Mouse (Mus musculus) cerebellum, postnatal 4 days (tissue): ENCODE measurements at regions not wholly inside any gene's neighbourhood (a gene's known extent, or its start where the extent isn't known, plus 50 kb on each side); places are given as distances from the start of the nearest gene placed in this dataset.
"Not testable (repeated sequence)": the region's sequence is repeated elsewhere in the genome, so short reads cannot be mapped to it uniquely, and the experiment has no call there.

Source experiments
- DNase-seq, 2 experiments: peaks; one replicate each; pipeline ENCODE4 v3.0.0; 2022; ENCODE audit warnings: low spot score in 2 of 2, mixed read lengths in 1 of 2

DNA sequence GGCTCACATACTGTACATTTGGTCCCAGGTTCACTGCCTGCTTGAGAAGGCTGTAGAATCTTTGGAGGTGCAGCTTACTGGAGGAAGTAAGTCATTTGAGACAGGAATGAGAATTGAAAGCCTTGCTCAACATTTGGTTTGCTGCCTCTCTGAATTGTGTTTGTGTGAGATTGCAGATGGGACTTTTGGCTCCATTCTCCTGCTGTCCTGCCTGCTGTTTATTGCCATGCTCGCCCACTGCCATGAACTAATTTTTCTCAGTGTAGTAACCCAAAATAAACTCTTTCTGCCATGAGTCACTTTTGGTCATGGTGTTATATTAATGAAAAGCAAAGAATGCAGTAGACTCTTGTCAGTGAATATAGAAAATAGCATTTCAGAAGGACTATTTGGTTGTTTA, 368.1 kb downstream of the Gm8797 start:
- DNase-seq, result no peak

DNA sequence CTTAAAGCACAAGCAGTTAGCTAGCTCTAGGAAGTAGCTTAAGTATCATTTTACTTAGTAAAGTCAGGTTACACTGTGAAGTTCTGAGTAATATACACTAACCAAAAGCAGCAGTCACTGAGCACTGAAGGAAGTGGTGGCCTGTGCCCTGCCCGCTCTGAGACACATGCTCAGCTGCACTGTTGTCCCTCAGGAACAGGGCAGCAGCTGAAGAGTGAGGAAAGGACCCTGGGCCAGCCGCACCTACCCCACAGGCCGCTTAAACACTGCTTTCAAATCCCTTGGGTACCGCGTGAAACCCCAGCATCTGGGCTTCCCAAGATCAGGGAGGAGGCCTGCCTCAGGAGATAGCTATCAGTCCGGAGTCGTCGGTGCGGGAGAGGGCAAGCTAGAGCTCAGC, 385.1 kb downstream of the Gm8797 start:
- DNase-seq, result not testable (repeated sequence)

DNA sequence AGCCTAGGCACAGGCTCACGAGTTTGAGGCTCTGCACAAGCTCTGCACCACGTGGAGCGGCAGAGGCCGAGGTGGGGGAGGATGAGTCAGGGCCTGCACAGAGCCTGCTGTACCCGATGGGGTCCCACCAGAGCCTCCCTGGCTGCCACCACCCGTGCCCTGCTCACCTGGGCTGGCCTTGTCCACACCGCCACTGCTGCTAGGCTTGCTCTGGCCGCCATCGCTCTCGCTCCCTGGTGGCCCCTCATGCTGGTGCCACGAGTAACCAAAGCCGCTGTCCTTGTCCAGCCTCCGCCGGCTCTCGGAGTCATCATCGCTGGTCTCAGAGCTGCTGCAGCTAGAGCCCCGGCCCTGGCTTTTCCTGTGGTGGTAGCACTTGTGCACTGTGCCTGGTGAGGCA, 386.8 kb downstream of the Gm8797 start:
- no peak for DNase-seq

DNA sequence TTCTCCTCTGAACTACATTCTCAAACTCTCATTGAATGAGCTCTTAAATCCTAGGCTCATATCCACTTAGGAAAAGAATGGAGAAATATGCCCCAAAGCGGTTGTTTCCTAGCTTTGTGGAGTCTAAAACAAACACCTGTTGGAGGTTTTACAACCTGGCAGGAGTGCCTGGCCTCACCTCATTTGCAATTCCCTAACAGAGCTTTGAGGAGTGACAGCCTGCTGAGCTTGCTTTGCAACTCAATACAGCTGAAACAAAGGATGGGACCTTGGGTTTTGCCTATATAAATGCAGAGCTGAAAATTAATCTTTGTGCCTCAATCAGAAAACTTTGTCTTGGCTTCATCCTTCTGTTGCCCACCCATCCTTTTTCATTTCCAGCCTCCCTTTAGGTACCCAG, 423.2 kb downstream of the Gm8797 start:
- DNase-seq, result no peak

DNA sequence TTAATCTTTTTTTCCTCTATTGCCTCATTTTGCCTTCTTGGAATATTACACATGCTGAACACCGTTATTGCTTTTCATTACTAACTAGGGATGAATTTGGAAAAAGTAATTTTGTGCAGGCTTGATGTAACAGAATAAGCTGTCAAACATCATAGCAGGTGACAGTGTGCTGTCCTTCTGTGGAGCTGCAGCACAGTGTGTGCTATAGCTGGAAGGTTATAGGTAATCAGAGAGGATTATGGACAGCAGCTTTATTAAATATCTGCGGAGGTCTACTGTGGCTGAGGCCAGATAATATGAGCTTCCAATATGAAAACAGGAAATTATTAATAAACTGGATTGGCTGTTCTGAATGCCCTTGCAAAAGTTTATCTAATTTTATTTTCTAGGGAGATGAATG, 431.9 kb downstream of the Gm8797 start:
- DNase-seq, result no peak

DNA sequence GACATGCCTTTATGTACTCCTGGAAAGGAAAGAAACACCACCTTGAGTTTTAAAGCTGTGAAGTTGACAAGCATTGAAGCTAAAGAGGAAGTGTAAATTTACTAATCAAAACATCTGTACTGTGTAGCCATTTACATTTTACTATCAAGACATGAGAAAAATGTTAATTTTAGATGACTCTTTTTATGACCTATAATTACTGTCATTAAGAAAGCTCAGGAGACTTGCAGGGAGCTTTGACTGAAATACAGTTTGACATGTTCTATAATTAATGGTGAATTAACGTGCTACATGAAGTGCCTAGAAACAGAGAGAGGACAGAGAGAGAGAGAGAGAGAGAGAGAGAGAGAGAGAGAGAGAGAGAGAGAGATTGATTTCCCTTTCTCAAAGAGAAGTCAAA, 432.8 kb downstream of the Gm8797 start:
- no peak for DNase-seq

DNA sequence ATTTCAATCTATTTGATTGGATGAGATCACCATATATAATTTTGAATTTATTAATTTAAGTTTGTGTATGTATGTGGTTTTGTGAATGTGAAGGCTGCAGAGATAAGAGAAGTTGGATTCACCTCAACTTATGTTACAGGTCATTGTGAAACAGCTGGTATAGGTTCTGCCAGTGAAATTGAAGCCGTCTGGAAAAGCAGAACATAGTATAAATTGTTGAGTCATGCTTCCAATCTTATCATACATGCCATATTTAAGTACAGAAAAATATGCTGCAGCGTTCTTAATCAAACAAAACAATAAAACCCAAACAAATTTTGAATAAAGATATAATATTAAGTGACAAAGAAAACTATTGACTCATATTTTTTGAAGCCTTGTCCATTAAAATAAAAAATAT, 415.6 kb downstream of the 1700008P02Rik start:
- DNase-seq, result no peak

DNA sequence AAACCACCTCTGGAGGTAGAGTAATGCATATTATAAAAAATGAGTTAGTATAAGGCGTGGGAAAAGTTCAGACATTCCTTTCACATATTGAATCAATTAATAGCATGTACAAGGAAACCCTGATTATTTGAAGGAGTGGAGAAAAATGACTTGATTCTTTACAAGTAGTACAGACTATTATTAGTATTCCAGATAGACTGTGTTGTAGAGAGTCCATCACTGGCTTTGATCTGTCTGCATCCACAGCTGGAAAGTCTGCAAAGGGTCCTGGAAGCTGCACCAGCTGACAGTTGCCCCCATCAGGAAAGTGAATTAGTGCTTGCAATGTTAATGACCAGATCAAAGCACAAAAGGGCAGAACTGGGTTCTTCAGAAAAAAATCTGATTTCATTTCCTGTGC, 391.6 kb downstream of the 1700008P02Rik start:
- DNase-seq, result no peak
